Mouse (Mus musculus) small intestine, adult 2 months (tissue): ENCODE results near the gene Atxn2l.

Experiments used
- CTCF ChIP-seq: fragments of 200-500 bp; IDR thresholded peaks from 2 replicates; pipeline ENCODE4 v1.5.1; 2012; ENCODE audit warnings: low read depth, mild to moderate bottlenecking, control low read depth, inconsistent platforms, low read length, moderate library complexity, mixed read lengths; ENCODE audit not compliant: insufficient replicate concordance, insufficient read length; ENCODE audit errors: extremely low read depth
- POLR2A ChIP-seq: fragments of 200-500 bp; IDR thresholded peaks from 2 replicates; pipeline ENCODE4 v1.6.1; 2012; ENCODE audit warnings: low read depth, mild to moderate bottlenecking, control low read depth, inconsistent platforms, low read length, moderate library complexity

DNA sequence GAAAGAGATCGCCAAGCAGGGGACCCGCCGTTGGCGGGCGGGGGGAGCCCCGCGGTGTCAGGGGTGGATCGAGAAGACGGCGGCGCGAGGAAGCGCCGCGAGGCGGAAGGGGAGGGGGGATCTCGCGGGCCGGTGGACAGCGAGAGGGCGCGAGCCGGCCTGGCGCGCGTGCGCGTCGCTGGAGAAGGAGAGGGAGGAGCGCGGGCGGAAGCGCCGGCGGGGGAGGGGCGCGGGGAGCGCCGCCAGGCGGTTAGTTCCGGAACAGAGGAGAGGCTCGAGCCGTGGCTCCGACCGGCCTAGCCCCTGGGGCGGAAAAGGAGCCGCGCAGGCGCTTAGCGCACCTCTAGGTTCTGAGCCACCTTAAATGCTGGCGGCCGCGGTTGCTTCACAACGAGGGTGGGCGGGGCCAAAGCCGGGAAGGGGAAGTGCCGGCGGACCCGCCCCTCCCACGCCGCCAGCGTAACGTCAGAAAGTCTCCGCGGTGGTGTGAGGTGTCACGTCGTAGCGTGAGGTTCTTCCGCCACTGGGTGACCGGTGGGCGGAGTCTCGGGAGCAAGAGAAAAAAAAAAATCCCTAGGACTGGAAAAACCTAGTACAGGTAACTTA is at the start of gene Atxn2l:
- TF ChIP-seq CTCF, result peak; percentile 73
- TF ChIP-seq POLR2A, result peak; percentile 41
